Mouse (Mus musculus) MEL (cell line): ENCODE measurements around the gene Hba-x. TPM values are rescaled to one million over a fixed set of nuclear protein-coding genes. Genes with fewer than 3 reads are reported as not detected.

Experiments
- DNase-seq: peaks from one replicate; pipeline ENCODE4 v3.0.0; 2011; ENCODE audit warnings: low read depth, low spot score
- H3K27ac ChIP-seq: 2 replicates; pipeline ENCODE4 v1.5.1; 2012; ENCODE audit warnings: low read depth, mild to moderate bottlenecking, control low read depth, low read length, moderate library complexity; ENCODE audit not compliant: control insufficient read depth
- H3K27me3 ChIP-seq, 2 experiments: fragments of 150-350 bp in 1 of 2; sonication (generic) in 1 of 2; 2 replicates each; pipeline ENCODE4 v1.6.1; 2012; ENCODE audit warnings: low read length in 2 of 2, mild to moderate bottlenecking in 2 of 2, improper control_type of control experiment in 1 of 2, moderate library complexity in 1 of 2; ENCODE audit not compliant: insufficient read depth in 2 of 2, control insufficient read depth in 1 of 2
- H3K36me3 ChIP-seq, 2 experiments: 2 replicates each; pipeline ENCODE4 v1.6.1; 2012 to 2014; ENCODE audit warnings: low read length in 2 of 2, improper control_type of control experiment in 1 of 2, inconsistent platforms in 1 of 2, mild to moderate bottlenecking in 1 of 2; ENCODE audit not compliant: insufficient read depth in 2 of 2, control insufficient read depth in 1 of 2
- H3K4me1 ChIP-seq, 2 experiments: fragments of 150-350 bp in 1 of 2; sonication (generic) in 1 of 2; 2 replicates each; pipeline ENCODE4 v1.6.1; 2012; ENCODE audit warnings: low read length in 2 of 2, improper control_type of control experiment in 1 of 2, mild to moderate bottlenecking in 1 of 2; ENCODE audit not compliant: insufficient read depth in 2 of 2, control insufficient read depth in 1 of 2
- H3K4me3 ChIP-seq, 2 experiments: fragments of 150-350 bp in 1 of 2; sonication (generic) in 1 of 2; 2 replicates each; pipeline ENCODE4 v1.5.1; 2012; ENCODE audit warnings: low read depth in 2 of 2, low read length in 2 of 2, mild to moderate bottlenecking in 2 of 2, moderate library complexity in 2 of 2, control low read depth in 1 of 2, improper control_type of control experiment in 1 of 2; ENCODE audit not compliant: control insufficient read depth in 1 of 2, insufficient read depth in 1 of 2
- H3K79me2 ChIP-seq: 2 replicates; pipeline ENCODE4 v1.6.1; 2012; ENCODE audit warnings: mild to moderate bottlenecking, low read length, moderate library complexity; ENCODE audit not compliant: control insufficient read depth, poor library complexity, insufficient read depth
- H3K9ac ChIP-seq: 2 replicates; pipeline ENCODE4 v1.6.1; 2012; ENCODE audit warnings: low read depth, mild to moderate bottlenecking, control low read depth, low read length, moderate library complexity; ENCODE audit not compliant: control insufficient read depth, poor library complexity, severe bottlenecking
- H3K9me3 ChIP-seq: fragments of 150-350 bp; sonication (generic); replicated peaks from 2 replicates; pipeline ENCODE4 v1.6.1; 2012; ENCODE audit warnings: mild to moderate bottlenecking, low read length, improper control_type of control experiment, moderate library complexity; ENCODE audit not compliant: insufficient read depth
- ETS1 ChIP-seq: IDR thresholded peaks from 2 replicates; pipeline ENCODE4 v1.6.1; 2012; ENCODE audit warnings: low read depth, mild to moderate bottlenecking, inconsistent platforms, low read length, improper control_type of control experiment, moderate library complexity
- GABPA ChIP-seq: IDR thresholded peaks from 2 replicates; pipeline ENCODE4 v1.6.1; 2012; ENCODE audit warnings: low read depth, mild to moderate bottlenecking, inconsistent platforms, low read length, improper control_type of control experiment, moderate library complexity
- GATA1 ChIP-seq: IDR thresholded peaks from 2 replicates; pipeline ENCODE4 v1.6.1; 2011; ENCODE audit warnings: low read depth, low read length, improper control_type of control experiment
- HCFC1 ChIP-seq: IDR thresholded peaks from 2 replicates; pipeline ENCODE4 v1.6.1; 2012; ENCODE audit warnings: low read depth, mild to moderate bottlenecking, inconsistent platforms, low read length, improper control_type of control experiment, moderate library complexity
- KAT2A ChIP-seq: conservative IDR thresholded peaks from 2 replicates; pipeline ENCODE4 v1.6.1; 2012; ENCODE audit warnings: low read depth, low read length, improper control_type of control experiment, inconsistent platforms
- MAX ChIP-seq: IDR thresholded peaks from 2 replicates; pipeline ENCODE4 v1.6.1; 2011; ENCODE audit warnings: low read length, improper control_type of control experiment
- MAZ ChIP-seq: IDR thresholded peaks from 2 replicates; pipeline ENCODE4 v1.6.1; 2012; ENCODE audit warnings: low read depth, mild to moderate bottlenecking, inconsistent platforms, low read length, improper control_type of control experiment
- MXI1 ChIP-seq: IDR thresholded peaks from 2 replicates; pipeline ENCODE4 v1.6.1; 2011; ENCODE audit warnings: mild to moderate bottlenecking, low read depth, low read length, improper control_type of control experiment
- MYC ChIP-seq: IDR thresholded peaks from 2 replicates; pipeline ENCODE4 v1.6.1; 2011; ENCODE audit warnings: low read depth, mild to moderate bottlenecking, low read length, improper control_type of control experiment, moderate library complexity
- NELFE ChIP-seq: IDR thresholded peaks from 2 replicates; pipeline ENCODE4 v1.6.1; 2011; ENCODE audit warnings: low read depth, low read length, improper control_type of control experiment
- NRF1 ChIP-seq: IDR thresholded peaks from 2 replicates; pipeline ENCODE4 v1.6.1; 2014; ENCODE audit warnings: low read depth, mild to moderate bottlenecking, inconsistent platforms, low read length, improper control_type of control experiment, moderate library complexity; ENCODE audit not compliant: poor library complexity, insufficient read depth, severe bottlenecking
- POLR2A ChIP-seq, 2 experiments: IDR thresholded peaks; 2 replicates each; pipeline ENCODE4 v1.6.1; 2011 to 2012; ENCODE audit warnings: low read length in 2 of 2, mild to moderate bottlenecking in 2 of 2, control low read depth in 1 of 2, improper control_type of control experiment in 1 of 2, low read depth in 1 of 2, moderate library complexity in 1 of 2; ENCODE audit not compliant: control insufficient read depth in 1 of 2, insufficient read depth in 1 of 2, poor library complexity in 1 of 2
- POLR2AphosphoS2 ChIP-seq: IDR thresholded peaks from 2 replicates; pipeline ENCODE4 v1.6.1; 2011; ENCODE audit warnings: low read length, improper control_type of control experiment
- RAD21 ChIP-seq: IDR thresholded peaks from 2 replicates; pipeline ENCODE4 v1.6.1; 2011; ENCODE audit warnings: mild to moderate bottlenecking, low read depth, low read length, improper control_type of control experiment
- RCOR1 ChIP-seq: IDR thresholded peaks from 2 replicates; pipeline ENCODE4 v1.6.1; 2012; ENCODE audit warnings: low read depth, mild to moderate bottlenecking, inconsistent platforms, low read length, improper control_type of control experiment
- TBP ChIP-seq: IDR thresholded peaks from 2 replicates; pipeline ENCODE4 v1.8.0; 2011; ENCODE audit warnings: low read depth, low read length, improper control_type of control experiment
- TCF12 ChIP-seq: IDR thresholded peaks from 2 replicates; pipeline ENCODE4 v1.6.1; 2014; ENCODE audit warnings: low read depth, mild to moderate bottlenecking, inconsistent platforms, low read length, improper control_type of control experiment, moderate library complexity
- UBTF ChIP-seq: IDR thresholded peaks from 2 replicates; pipeline ENCODE4 v1.6.1; 2012; ENCODE audit warnings: low read depth, mild to moderate bottlenecking, inconsistent platforms, low read length, improper control_type of control experiment, moderate library complexity, borderline replicate concordance; ENCODE audit not compliant: insufficient read depth
- USF1 ChIP-seq: IDR thresholded peaks from 2 replicates; pipeline ENCODE4 v1.6.1; 2014; ENCODE audit warnings: low read depth, mild to moderate bottlenecking, inconsistent platforms, low read length, improper control_type of control experiment, moderate library complexity
- ZC3H11A ChIP-seq: IDR thresholded peaks from 2 replicates; pipeline ENCODE4 v1.6.1; 2012; ENCODE audit warnings: low read depth, mild to moderate bottlenecking, inconsistent platforms, low read length, improper control_type of control experiment
- ZNF384 ChIP-seq: IDR thresholded peaks from 2 replicates; pipeline ENCODE4 v1.6.1; 2012; ENCODE audit warnings: low read depth, mild to moderate bottlenecking, inconsistent platforms, low read length, improper control_type of control experiment
- polyA plus RNA-seq, 2 experiments: library from polyadenylated mRNA; stranded (reverse) in 1 of 2; unstranded in 1 of 2; fragments of >175 nt in 1 of 2; fragments of >200 nt in 1 of 2; gene quantifications; 2 replicates each; pipeline versions ENCODE4 v1.2.1 to v1.2.4; 2012; ENCODE audit warnings: low replicate concordance in 2 of 2, low read depth in 1 of 2; ENCODE audit not compliant: insufficient read length in 2 of 2, insufficient read depth in 1 of 2, missing spikeins in 1 of 2
- total RNA-seq: library from RNA; depleted of rRNA; stranded (reverse); fragments of 300-350 nt; gene quantifications from 2 replicates; pipeline ENCODE4 v1.2.3, GENCODE M21; 2012

Gene Hba-x
- total and polyA plus RNA-seq, 3 experiments = 0.13 TPM; not detected in 2

- Histone ChIP-seq H3K27me3 (no peaks in the 10 kb centered on the region; a peak in 1 of 4 replicates), H3K4me3 (no peak overlapping the region), H3K27ac (no peak overlapping the region), H3K79me2 (no peaks in the 10 kb centered on the region), H3K9ac (no peak overlapping the region), H3K36me3 (no peaks in the 10 kb centered on the region; a peak in 1 of 4 replicates), H3K4me1 (no peaks in the 10 kb centered on the region; a peak in 1 of 4 replicates), H3K9me3 (no peaks in the 10 kb centered on the region)
- TF ChIP-seq GABPA = no peak
- no peak for TF ChIP-seq NRF1
- TF ChIP-seq ZC3H11A = no peak
- DNase-seq = no peak
Measured at GRCm38 (mm10) chr11:32302824-32303419, 26.7 kb downstream of the Hba-x start.

- no peak for TF ChIP-seq HCFC1
- no peak for TF ChIP-seq USF1
- TF ChIP-seq POLR2AphosphoS2 = no peak
- no peak for TF ChIP-seq GATA1
- TF ChIP-seq NELFE = no peak
- no peak for TF ChIP-seq TCF12
- no peak for TF ChIP-seq MYC
- no peak for TF ChIP-seq RCOR1
- no peak for TF ChIP-seq ZNF384
- no peak for TF ChIP-seq MAX
- TF ChIP-seq TBP = no peak
- TF ChIP-seq KAT2A = no peak
- no peaks in the 10 kb centered on the region for H3K4me1 ChIP-seq
- H3K79me2 ChIP-seq = no peaks in the 10 kb centered on the region
- H3K27ac ChIP-seq = no peak overlapping the region
- H3K36me3 ChIP-seq = no peaks in the 10 kb centered on the region
- H3K9ac ChIP-seq = no peak overlapping the region
- no peak for DNase-seq
- H3K4me3 ChIP-seq = no peak overlapping the region
- H3K27me3 ChIP-seq = no peaks in the 10 kb centered on the region; a peak in 1 of 4 replicates
- H3K9me3 ChIP-seq = no peaks in the 10 kb centered on the region
Measured at GRCm38 (mm10) chr11:32303455-32303854, 27.3 kb downstream of the Hba-x start.

- Histone ChIP-seq H3K4me3 (no peak overlapping the region), H3K9me3 (no peaks in the 10 kb centered on the region), H3K4me1 (no peaks in the 10 kb centered on the region; a peak in 1 of 4 replicates), H3K27me3 (no peaks in the 10 kb centered on the region; a peak in 1 of 4 replicates), H3K27ac (no peak overlapping the region), H3K79me2 (no peaks in the 10 kb centered on the region), H3K9ac (no peak overlapping the region), H3K36me3 (no peaks in the 10 kb centered on the region)
- TF ChIP-seq RAD21 = no peak
- no peak for TF ChIP-seq MXI1
- no peak for TF ChIP-seq POLR2A (IDR thresholded peaks at IDR 0.05; ENCODE audit: control insufficient read depth in 1 of 2, insufficient read depth in 1 of 2, low read depth in 1 of 2, low read length in 2 of 2, poor library complexity in 1 of 2)
- no peak for TF ChIP-seq POLR2AphosphoS2
- TF ChIP-seq GATA1 = no peak
- no peak for TF ChIP-seq UBTF
- no peak for TF ChIP-seq KAT2A
- TF ChIP-seq MAZ = no peak
- no peak for TF ChIP-seq ETS1
- no peak for DNase-seq
Measured at GRCm38 (mm10) chr11:32307006-32307405, 30.8 kb downstream of the Hba-x start.
